Mouse (Mus musculus) cerebellum, postnatal 14 days (tissue): ENCODE measurements around the gene Pappa.
A peak's percentile ranks its signal among the peaks of the same experiment; 100 is the strongest.

Experiments
- DNase-seq, 2 experiments: peaks; one replicate each; pipeline ENCODE4 v3.0.0; 2021; ENCODE audit warnings: mixed read lengths in 2 of 2

Pappa gene

GRCm38 (mm10) chr4:65166288-65166835 is 42.4 kb downstream of the Pappa start:
- no peak for DNase-seq

DNA sequence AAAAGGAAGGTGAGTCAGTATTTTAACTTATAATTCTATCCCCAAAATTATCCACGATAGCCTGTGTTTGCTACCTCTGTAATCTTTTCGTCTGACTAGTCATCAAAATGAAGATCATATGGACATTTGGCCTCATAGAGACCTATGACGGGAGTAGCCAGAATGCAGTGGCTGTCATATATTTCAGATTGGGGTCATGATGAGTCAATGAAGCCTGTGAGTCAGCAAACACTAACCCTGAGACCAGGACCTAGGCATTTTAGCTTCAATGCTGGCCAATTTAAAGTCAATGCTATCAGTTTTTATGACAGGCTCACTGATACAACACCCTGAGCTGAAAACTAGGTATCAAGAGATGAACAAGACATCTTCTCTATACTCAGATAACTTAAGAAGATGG is 50.5 kb downstream of the Pappa start:
- DNase-seq = no peak

DNA sequence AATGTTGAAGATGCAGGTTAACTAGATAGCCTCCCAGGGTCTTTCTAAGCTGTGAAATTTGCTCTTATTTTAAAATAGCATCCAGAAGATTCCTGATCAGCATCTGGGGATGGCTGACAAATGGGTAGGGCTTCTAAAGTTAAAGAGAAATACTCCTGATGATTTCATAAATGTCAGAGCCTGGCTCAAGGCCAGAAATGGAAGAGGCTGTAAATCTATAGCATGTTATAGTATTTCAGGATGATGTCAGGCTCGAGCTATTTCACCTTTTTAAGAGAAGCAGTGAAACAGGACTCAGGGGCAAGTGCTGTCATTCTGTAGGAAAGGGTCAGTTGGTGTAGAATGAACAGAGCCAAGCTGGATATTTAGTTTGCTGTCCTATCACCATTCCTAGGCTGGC is 54.2 kb downstream of the Pappa start:
- no peak for DNase-seq

DNA sequence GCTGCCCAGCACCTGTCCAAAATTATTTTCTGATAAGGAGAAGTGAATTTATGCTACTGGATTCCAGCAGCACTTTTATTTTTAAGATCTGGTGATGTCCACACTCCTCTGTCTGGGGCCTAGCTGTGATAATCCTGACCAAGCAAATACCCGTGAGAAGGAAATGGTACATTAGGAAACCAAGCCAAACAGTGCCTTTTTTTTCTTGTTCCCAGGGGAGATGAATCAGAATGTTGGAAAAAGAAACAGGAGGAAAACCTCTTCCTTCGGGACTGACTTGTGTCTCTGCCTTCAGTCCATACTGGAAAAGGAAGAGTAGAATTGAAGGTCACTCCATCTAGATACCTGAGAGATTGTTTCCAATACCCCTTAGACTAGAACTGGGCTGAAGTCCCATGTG is 63.3 kb downstream of the Pappa start:
- DNase-seq = no peak

GRCm38 (mm10) chr4:65187716-65188115 is 63.7 kb downstream of the Pappa start:
- DNase-seq = no peak

GRCm38 (mm10) chr4:65188921-65189485 is 65.0 kb downstream of the Pappa start:
- no peak for DNase-seq

GRCm38 (mm10) chr4:65192810-65193209 is 68.8 kb downstream of the Pappa start:
- no peak for DNase-seq

GRCm38 (mm10) chr4:65195971-65196370 is 72.0 kb downstream of the Pappa start:
- DNase-seq = no peak

DNA sequence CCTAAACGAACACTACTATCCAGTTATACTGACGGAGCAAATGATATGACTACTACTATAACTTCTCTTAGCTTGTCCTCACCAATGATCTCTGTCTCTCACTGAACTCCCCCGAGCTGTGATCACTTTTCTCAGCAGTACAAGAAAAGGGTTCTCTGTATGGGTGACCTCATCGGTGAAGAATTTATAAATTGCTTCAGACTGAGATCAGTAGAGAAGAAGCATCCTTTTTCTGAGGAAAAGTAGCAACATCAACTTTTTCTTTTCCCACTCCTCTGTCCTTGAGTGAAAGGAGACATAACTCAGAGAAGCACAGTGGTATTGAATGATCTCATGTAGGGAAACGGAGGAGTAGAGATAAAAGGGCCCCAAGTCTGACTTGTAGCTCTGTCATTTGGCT is 79.7 kb downstream of the Pappa start:
- DNase-seq = no peak

- DNase-seq = no peak
These were observed 81.5 kb downstream of the Pappa start for GRCm38 (mm10) chr4:65205446-65205845.

DNA sequence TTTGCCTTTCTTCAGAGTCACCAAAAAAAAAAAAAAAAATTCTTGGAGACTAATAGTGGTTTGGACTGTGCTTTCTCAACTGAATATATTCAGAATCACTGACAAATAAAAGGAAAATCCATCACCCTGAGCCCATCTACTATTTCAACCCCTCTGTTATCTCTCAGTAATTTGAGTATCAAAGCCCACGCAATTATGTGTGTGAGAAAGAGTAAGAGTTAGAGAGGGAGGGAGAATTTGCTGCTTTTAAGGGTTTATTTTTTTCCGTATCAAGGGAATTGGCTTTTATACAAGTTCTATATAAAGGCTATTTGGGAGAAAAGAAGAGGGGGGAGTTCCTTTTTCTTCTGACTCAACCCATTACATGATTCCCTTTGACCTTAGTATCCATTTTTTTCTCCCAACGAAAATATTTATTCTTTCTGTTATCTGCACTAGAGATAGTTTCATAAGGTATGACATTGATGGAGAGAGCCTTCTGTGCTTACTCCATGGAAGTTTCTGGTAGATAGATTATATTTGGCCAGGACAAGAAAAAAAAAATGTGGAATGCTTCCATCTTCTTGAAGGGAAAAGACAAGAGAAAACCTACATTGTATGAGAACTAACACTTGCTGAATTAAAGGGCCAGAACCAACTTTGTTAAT is 85.5 kb downstream of the Pappa start:
- DNase-seq = no peak

DNA sequence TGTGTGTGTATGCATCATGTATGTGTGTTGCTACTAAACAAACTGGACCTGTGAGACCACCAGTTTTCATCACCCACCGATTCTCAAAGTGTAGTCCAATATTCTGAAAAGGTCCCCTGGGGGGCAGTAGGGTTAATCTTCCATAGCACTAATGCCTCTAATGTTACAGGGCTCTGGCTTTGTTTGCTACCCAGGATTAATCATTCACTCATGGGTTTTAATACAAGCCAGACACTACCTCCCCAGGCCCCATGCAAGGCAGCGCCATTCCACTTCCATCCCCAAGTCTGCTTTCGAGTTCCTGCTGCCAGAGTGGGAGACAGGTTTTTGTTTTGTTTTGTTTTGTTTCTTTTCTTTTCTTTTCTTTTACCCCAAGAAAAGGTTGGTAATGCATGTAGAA is 92.7 kb downstream of the Pappa start:
- no peak for DNase-seq

DNA sequence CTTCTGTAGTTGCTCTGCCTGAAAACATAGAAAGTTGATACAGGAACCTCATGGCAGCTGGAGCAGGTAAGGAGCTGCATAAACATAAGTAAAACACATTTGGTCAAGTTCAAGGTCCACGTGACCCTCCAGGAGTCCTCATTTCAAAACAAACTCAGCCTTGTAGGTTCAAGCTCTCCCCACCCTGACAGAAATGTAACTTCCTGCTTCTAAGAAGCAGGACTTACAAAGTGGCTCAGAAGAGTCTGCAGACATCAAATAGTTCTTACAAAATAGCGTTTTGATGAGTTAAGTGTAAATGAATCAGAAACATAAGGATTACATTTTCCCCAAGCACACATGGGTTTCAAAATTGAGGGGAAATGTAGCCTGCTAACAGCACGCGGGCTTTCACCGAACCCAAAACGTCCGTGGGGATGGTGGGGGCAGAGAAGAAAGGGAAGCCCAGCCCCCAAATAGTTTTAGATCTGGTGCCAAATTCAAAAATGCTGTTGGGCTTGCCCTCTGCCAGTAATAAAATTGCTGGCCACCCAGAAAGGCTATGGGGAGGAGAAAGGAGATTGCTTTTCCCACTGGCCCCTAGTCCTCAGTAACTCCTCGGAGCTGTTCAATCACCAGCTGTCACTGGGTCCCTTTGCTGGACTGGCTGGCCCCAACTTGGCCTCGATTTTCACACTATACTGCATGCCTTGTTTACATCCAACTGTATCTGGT is 93.8 kb downstream of the Pappa start:
- no peak for DNase-seq

DNA sequence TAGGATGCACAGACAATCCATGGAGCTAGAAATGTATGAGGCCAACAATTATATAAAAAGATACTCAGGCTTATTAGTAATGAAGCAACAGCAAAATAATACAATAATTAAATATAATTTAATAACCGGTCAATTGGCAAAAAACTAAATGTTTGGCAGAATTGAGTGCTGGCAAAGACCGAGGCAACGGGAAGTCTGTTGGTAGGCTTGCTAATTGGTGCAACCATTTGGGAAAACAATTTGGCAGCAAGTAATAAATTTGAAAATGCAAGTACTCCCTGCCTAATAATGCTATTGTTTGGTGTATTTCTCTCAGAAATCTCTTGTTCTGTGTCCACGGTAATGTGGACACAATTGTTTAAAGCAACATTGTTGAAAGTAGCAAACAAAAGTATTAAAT is 99.9 kb downstream of the Pappa start:
- DNase-seq = peak; percentile 11 to 24

- no peak for DNase-seq
These were observed 114.6 kb downstream of the Pappa start for GRCm38 (mm10) chr4:65238540-65238998.

- DNase-seq = no peak
These were observed 118.5 kb downstream of the Pappa start for GRCm38 (mm10) chr4:65242434-65242931.

DNA sequence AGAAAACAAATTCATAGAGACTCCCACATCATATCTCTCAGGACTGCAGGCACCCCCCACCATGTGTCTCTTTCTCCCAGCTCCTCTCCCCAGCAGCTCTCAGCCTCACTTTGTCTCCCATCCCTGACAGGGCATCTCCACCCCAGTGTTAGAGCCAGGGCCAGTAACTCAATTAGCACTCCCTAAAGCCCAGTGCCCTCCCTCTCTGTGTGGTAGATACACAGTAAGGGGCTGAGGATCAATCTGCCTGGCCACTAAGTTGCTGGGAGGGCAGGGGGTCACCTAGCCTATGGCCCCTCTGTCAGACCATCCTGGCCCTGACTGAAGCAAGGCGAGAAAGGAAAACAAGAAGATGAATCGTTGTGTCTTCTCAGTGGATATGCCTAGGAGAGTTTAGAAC is 119.3 kb downstream of the Pappa start:
- DNase-seq = no peak

DNA sequence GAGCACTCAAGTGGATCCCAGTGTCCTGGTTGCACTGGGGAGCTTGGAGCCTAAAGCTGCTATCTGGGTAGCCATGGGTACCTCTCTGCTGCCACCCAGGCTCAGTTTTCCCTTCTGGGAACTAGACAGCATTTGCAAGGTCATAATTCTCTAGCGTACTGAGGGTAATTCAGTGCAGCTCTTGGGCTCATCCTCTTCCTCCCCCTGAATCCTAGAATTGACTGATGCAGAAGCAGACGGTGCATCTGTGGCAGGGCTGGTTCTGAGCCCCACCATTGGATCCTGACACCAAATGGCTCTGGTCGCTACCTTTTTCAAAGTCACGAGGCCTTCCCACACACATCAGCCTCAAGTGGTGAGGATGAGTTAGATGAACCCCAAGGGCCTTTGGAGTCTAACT is 121.0 kb downstream of the Pappa start:
- no peak for DNase-seq

GRCm38 (mm10) chr4:65245440-65245839 is 121.5 kb downstream of the Pappa start:
- DNase-seq = no peak

DNA sequence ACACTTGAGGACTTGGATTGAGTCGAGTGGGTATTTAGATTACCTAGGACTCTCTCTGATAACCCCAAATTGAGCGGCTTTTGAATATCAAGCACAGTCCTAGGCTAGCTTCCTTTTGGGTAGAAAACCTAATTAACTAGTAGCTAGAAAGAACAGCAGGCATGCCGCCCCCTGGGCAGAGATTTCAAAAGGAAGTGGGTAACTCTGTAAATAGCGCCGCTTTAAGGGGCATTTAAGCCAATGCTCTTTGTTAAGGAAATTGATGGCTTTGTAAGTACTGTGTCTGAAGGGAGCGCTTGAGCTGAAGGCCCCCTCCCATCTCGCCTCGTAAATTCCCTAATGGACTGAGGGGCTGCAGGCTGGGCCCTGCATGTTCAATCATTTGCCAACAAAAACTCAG is 128.2 kb downstream of the Pappa start:
- no peak for DNase-seq

DNA sequence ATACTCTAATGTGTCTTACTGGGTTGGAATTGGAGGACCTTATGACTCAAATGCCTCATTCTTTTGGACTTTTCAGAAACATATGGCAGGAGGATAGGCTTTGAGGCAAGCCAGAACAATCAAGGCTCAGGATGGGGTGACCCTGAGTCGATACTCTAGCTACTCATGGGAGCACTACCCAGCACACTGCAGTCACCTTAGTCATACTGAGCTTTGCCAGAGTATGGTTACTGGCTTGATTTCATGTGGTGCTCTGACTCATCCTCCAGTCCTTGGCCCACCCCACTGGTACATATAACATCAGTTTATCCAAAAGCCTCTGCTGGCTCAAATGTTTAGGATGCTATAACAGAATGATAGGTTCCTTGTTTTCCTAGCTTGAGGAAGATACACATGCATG is 130.1 kb downstream of the Pappa start:
- DNase-seq = no peak

DNA sequence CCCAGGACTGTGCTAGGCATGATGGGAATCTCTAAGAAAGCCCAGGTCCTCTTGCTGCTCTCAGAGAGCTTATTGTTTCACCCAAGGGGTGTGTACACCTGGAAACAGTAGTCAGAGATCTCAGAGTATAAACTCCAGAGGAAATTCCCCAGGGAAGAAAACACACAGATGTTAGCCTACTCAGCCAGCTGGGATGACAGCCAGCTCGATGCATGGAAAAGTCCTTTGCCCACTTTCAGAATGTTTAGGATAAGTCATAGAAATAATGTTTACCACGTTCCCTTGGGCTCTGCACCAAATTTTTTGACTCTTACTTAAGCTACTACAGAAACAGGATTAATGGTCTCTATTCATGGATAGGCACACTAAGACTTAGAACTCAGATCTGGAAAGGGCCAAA is 143.1 kb downstream of the Pappa start:
- no peak for DNase-seq

GRCm38 (mm10) chr4:65269996-65270395 is 146.0 kb downstream of the Pappa start:
- DNase-seq = no peak

- DNase-seq = no peak
These were observed 148.3 kb downstream of the Pappa start for GRCm38 (mm10) chr4:65272295-65272694.
